Comparison of ENCODE assay signal across 14 mouse cellular contexts in genomic region chr10:49542249-49542648, GRCm38 (mm10).
"Had no signal": no experiment of that assay in that cellular context is flagged by ENCODE, and none has a peak within 500 bp of the region (broad histone marks: within the 10 kb centered on the region; RNA-seq: fewer than 3 reads in every experiment).

No protein-coding gene starts in this region.

- H3K4me1 ChIP-seq: kidney, embryonic 15.5 days; limb, embryonic 13.5 days; liver, embryonic 15.5 days; midbrain, embryonic 13.5 days; neural tube, embryonic 12.5 days had no signal

- DNase-seq: kidney, adult 2 months; kidney, postnatal 14 days; lung, adult 2 months; lung, postnatal 36 days; right cerebral cortex, adult 18-20 months; thymus, postnatal 4 days had no signal

- H3K27ac ChIP-seq: kidney, embryonic 15.5 days; limb, embryonic 13.5 days; liver, embryonic 15.5 days; midbrain, embryonic 13.5 days; neural tube, embryonic 12.5 days; stomach, postnatal 0 days had no signal

- H3K9me3 ChIP-seq: kidney, embryonic 15.5 days; limb, embryonic 13.5 days; liver, embryonic 15.5 days; midbrain, embryonic 13.5 days; neural tube, embryonic 12.5 days had no signal

- H3K9ac ChIP-seq: kidney, embryonic 15.5 days; limb, embryonic 13.5 days; liver, embryonic 15.5 days; midbrain, embryonic 13.5 days; neural tube, embryonic 12.5 days had no signal

- H3K4me3 ChIP-seq: kidney, embryonic 15.5 days; limb, embryonic 13.5 days; liver, embryonic 15.5 days; midbrain, embryonic 13.5 days; neural tube, embryonic 12.5 days had no signal

- H3K36me3 ChIP-seq: kidney, embryonic 15.5 days; limb, embryonic 13.5 days; liver, embryonic 15.5 days; midbrain, embryonic 13.5 days; neural tube, embryonic 12.5 days had no signal

- ATAC-seq: lung, postnatal 0 days; midbrain, embryonic 13.5 days had no signal

- H3K27me3 ChIP-seq: kidney, embryonic 15.5 days; limb, embryonic 13.5 days; liver, embryonic 15.5 days; midbrain, embryonic 13.5 days; neural tube, embryonic 12.5 days had no signal

- H3K4me2 ChIP-seq: kidney, embryonic 15.5 days; limb, embryonic 13.5 days; liver, embryonic 11.5 days; liver, embryonic 15.5 days; midbrain, embryonic 13.5 days; neural tube, embryonic 12.5 days had no signal
